Mouse (Mus musculus) kidney, adult 11 months (tissue): ENCODE results near the gene Dscam.
A peak's percentile ranks its signal among the peaks of the same experiment; 100 is the strongest.

Source experiments
- DNase-seq: peaks from one replicate; pipeline ENCODE4 v3.0.0; 2022

Gene Dscam

DNA sequence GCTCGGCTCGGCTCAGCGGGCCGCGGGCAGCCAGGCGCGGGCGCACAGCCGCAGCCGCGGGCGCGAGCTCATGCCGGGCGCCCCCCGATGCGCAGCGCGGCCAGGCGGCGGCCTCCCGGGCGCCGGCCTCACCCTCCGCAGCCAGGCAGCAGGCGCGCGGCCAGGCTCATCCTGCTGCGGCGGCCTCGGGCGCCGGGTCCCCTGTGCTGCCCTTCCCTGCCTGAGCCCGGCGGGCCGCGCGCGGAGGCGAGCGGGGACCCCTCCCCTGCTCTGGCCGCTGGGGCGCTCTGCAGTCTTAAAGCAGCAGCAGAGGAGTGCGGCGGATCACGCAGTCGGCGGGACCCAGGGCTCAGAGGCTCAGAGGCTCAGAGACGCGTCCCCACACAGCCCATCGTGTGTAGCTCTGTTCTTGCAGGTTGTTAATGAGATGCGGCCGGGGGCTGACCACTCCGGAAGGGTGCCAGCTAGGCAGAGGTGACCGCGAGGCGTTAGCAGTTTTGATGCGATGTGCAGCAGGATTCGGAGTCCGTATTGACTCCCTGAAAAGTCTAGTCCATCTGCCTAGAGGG lies at the start of gene Dscam:
TSS of gene Dscam (minus strand) at position 240 of the 569 bp plus-strand sequence.
- no peak for DNase-seq

GRCm38 (mm10) chr16:97219381-97219780 lies 48.8 kb upstream of the Dscam start:
- no peak for DNase-seq

- DNase-seq, result no peak
These were observed 39.4 kb upstream of the Dscam start for GRCm38 (mm10) chr16:97209997-97210396.

- no peak for DNase-seq
These were observed 37.7 kb upstream of the Dscam start for GRCm38 (mm10) chr16:97208276-97208675.

DNA sequence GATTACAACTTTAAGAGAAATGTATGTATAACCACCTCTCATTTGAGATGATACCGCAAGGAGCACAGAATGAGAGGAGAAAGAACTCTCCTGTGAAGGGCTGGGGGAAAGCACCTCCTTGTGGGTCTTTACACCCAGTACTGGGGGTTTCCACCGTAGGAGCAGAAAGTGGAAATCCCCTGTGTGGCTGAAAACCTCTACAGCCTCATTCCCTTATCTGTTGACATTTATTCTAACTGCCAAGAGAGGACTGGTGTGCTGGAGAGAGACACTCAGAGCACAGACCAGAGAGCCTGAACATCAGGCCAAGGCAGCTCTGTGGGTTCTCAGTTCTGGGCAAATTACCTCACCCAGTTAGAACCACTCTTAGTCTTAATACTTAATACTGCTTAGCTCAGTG lies 33.5 kb upstream of the Dscam start:
- no peak for DNase-seq

DNA sequence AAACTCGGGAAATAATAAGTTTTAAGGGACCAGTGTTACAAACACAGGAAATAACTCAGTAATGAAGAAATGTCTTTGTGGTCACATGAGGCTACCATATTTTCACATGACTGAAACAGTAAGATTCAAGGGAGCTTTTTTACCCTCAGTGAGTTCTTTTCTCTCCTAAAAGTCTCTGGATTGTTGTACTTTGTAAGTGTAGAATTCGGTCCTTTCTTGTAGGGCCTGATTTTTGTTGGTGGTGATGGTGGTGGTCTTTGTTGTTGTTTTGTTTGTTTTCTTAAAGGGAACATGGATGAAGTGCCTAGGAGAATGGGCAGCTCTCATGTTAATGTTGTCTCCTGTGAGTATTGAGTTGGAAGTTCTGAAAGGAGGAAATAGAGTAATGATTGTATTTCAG lies 33.0 kb upstream of the Dscam start:
- no peak for DNase-seq

DNA sequence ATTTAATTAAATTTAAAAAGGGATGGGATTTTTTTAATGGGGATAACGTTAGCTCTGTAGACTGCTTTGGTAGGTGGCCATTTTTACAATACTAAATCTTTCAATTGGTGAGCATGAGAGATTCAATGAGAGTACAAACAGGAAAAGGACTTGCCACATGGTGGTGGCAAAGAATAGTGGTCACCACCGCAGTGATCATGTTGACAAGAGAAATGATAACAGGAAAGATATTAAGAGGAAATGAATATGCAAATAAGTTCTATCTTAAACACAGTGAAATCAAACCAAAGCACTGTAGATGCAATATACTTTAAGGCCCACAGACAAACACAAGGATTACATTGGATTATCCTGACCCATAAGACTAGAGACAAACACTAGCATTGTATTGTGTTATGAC lies 24.1 kb upstream of the Dscam start:
- no peak for DNase-seq

- DNase-seq, result no peak
These were observed 23.6 kb upstream of the Dscam start for GRCm38 (mm10) chr16:97194179-97194578.

DNA sequence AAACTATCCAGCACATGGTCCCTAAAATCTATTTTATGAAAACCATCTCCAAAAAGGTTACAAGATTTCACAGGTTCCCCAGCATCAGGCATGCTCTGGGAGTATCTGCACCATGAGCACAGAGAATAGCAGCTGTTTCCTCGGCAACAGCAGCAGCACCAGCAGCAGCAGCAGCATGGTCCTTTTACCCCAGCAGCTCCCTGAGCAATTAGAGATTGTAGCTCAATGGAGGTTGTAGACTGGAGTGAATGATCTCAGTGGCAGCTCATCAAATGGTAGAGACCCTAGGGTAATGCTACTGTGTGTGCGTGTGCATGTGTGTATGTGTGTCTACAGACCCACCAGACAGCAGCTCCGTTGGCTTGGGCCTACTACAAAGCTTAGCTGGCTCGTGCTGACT lies 21.7 kb upstream of the Dscam start:
- no peak for DNase-seq

- no peak for DNase-seq
These were observed 20.1 kb upstream of the Dscam start for GRCm38 (mm10) chr16:97190604-97191003.

DNA sequence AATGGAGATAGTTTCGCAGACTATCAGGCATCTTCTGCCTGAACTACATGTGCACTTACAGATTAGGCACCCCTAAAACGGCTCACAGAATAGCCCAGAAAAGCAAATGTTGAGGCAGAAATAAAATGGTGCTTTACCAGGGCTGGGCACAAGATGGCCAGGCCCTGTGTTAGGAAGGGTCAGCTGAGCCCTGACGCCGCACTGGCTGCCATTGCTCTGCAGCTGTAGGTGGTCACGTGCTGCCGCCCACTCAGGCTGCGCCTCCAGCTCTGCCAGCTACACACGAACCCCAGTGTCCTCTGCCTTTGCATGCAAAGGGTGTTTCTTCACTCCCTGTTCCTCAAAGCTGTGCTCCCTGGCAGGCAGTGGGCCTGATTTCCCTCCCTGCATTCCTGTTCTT lies 948 bp upstream of the Dscam start:
- DNase-seq, result no peak

GRCm38 (mm10) chr16:97169901-97170512 lies 545 bp downstream of the Dscam start:
- no peak for DNase-seq

- no peak for DNase-seq
These were observed 1.9 kb downstream of the Dscam start for GRCm38 (mm10) chr16:97168614-97169013.

DNA sequence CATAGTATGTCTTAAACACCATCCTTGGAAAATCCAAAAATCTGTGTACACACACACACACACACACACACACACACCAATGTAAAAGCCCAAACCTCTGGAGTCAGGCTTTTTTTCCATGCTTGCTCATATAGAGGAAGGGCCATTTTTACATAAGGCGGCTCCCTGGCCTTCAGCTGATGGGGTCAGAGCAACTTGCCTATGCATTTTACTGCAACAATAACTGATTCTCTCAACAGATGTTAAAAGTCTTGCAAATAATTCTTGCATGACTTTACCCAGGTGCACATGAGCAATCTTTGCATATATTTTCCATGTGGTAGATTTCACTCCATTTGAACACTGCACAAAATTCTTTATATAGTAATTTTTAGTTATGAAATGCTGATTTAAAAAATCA lies 2.5 kb downstream of the Dscam start:
- no peak for DNase-seq

DNA sequence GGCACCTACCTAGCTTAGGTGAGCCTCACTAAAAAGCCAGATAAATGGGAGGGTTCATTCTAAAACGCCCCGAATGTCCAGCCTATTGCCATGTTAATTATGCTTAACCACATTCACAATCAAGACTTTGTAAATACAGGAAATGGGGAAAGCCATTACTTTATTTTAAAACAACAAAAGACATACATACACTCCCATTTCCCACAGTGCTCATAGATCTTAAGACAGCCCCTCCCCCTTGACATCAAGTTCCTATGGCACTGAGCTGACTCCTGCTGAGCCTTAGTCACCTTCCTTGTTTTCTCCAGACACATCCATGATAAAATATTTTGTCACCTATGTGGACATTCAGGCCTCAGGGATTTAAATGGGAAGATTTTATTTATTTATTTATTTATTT lies 4.4 kb downstream of the Dscam start:
- no peak for DNase-seq

- peak; percentile 37 for DNase-seq
These were observed 5.0 kb downstream of the Dscam start for GRCm38 (mm10) chr16:97165444-97166121.

- no peak for DNase-seq
These were observed 12.3 kb downstream of the Dscam start for GRCm38 (mm10) chr16:97158279-97158678.

DNA sequence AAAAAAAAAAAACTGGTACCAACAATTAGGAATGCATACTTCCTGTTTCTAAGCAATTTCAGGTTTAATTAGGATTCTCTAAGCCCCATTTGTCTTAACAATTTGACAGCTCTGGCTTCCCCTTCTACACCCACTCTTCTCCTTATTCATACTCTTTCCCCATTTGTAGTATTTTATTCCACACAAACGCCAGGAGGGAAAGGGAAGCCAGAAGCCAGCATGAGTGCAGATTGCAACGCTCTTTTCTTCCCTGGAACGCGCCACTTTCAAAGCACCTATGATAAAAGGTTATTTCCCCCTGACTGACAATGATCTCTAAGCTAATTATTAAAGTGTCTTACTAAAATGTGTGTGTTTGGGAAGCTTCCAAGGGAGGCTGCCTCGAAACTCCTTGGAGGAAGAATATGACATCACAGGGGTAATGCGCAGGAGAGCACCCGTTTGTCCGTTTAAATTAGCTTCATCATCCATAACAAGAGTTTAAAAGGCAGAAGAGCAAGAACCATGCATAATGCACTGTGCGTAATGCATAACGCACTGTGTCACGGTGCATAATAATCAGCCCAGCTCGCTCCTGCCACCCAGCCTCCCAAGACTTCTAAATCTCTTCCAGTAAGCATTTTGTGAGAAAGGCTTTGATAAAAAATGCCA lies 25.9 kb downstream of the Dscam start:
- no peak for DNase-seq

DNA sequence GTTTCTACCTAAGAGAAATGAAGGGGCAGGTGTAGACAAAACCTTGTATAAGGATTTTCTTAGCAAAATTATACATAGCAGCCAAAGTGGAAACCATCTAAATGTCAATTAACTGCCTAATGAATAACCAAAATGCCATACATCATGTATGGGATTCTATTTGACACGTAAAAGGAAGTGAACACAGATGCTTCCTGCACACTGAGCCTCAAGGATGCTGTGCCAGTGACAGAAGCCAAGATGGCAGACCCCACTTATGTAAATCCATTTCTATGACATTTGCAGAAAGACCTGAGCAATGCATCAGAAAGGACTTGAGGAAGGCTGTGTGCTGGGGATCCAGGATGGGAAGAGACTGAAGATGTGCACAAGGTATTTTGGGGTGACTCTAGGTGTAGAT lies 28.6 kb downstream of the Dscam start:
- DNase-seq, result no peak

- DNase-seq, result no peak
These were observed 35.3 kb downstream of the Dscam start for GRCm38 (mm10) chr16:97135003-97135827.

GRCm38 (mm10) chr16:97127296-97127695 lies 43.3 kb downstream of the Dscam start:
- DNase-seq, result no peak

GRCm38 (mm10) chr16:97110028-97110427 lies 60.5 kb downstream of the Dscam start:
- DNase-seq, result no peak

- DNase-seq, result no peak
These were observed 65.3 kb downstream of the Dscam start for GRCm38 (mm10) chr16:97105266-97105665.
